Mouse (Mus musculus) cerebellum, postnatal 14 days (tissue): ENCODE measurements at regions not wholly inside any gene's neighbourhood (a gene's known extent, or its start where the extent isn't known, plus 50 kb on each side); places are given as distances from the start of the nearest gene placed in this dataset.

Experiments used
- DNase-seq, 2 experiments: peaks; one replicate each; pipeline ENCODE4 v3.0.0; 2021; ENCODE audit warnings: mixed read lengths in 2 of 2

DNA sequence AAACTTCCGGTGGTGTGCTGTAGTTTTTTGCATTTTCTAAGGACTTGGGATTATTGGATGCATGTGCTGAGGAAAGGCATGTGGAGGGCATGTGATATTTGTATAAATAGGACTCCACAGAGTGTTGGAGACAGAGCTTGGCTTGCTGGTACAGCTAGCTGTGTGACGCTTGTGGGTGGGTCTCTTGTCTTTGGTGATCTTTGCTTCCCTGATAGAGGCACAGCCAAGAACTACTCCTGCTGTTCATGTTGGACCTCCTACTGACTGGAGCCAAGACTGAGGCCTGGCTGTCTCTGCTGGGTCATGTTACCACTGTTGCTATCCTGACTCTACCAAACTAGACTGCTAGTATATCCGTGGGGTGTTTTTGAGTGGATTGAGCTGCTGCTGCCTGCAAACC lies 103.1 kb upstream of the Syndig1 start:
- DNase-seq, result no peak

DNA sequence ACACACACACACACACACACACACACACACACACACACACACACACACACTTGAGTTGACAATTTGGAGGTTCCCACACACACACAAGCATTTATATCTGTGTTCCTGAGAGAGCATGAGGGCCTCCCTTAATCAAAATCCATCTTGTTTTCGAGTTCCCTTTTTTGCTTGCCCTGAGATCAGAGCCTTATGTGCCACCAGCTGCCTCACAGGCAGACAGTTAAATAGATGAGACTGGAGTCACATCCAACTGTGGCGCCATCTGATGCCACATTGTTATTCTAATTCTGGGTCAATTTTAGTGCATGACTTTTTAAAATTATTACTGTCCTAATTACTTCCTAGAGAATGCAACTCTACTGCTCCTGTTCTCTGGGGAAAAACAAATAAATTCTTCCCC lies 91.2 kb upstream of the Syndig1 start:
- DNase-seq, result peak; percentile 64 to 75

DNA sequence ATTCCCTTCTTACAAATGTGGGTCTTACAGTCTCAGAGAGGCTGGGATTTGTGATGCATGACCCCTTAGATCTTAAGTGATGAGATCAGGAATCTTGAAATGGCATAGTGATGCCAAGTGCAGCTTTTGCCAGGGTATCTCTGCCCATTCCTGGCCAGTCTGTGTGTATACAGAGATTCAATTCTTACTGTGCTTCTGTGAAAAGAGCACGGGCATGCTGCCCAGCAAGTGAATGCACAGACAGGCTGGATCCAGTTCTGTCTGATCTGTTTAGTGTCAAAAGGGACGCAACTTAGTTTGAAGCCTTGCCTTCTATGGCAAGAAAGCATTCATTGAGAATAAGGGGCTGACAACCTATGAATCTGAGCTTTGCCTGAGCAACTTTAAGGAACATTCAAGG lies 89.1 kb upstream of the Syndig1 start:
- peak; percentile 88 to 93 for DNase-seq

DNA sequence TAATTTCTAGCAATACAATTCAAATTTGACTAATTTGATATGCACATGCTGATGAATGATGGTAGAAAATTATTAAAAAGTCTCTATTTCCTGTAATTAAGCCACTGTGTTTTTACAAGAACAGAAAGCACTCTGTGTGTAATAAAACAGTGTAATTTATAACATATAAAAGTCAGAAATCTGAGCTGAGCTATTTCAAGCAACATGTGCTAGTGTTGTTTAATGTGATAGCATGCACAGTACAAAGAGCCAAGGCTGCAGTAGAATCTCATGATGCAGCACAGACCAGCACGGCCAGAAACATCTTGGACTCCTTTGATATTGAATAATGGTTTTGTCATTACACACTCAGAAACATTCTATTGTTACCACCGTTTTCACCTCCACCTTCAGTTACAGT lies 86.3 kb upstream of the Syndig1 start:
- no peak for DNase-seq

DNA sequence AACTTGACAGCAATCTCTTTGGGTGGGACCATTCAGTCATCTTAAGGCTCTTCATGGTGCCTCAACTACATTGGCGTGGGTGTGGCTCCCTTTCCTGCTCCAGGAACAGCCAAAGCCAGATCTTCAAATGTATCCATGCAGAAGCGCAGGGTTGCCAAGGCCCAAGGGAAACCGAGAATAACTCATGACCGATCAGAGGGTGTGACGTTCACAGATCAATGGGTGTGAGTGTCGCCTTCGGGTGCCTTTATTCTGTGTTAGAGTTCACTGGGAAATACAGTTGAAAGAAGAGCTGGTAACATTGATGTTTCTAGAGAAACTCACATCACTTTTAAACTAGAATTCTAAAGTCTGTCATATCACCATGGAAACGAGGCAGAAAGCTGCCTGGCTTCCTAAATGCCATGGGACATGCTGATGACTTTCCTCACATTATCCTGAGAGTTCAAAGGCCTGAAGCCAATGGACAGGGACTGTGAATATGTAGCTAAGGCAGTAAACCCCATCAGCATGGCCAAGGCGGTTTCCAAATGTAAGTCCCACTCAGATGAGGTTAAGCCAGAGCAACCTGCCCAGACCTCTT lies 80.7 kb upstream of the Syndig1 start:
- DNase-seq, result no peak

DNA sequence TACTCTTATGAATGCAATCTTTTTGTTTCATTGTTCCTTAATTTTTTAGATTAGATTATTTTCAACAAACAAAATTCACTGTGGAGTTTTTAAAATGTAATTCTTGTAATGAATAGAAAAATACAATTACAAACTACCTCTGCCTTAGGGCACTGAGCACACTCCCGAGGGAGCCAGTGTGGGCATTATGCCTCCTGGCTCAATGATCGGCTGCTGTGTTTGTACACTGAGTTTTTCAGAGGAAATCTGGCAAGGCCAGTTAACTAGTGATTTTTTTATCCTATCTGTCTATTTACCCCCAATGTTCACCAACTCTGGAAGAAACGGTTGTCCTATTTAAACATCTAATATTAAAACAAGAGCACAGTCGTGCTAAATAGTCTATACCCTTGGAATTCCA lies 69.9 kb upstream of the Syndig1 start:
- DNase-seq, result peak; percentile 28 to 34

DNA sequence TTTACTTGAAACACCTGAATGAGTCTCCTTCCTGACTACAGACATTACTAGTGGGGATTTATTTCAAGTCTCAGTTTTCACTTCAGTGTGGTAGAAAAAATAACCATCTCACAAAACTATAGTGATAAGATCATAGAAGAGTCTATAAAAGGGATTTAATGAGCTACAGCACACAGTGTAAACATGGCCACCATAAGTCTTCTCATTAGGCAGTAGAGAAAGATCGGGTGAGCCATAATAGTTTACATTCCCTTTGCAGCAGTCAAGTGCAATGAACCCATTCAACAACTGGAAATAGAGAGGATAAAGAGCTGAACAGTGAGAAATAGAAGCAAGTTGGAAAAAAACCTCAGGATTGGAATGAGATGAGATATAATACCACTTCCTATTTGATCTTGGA lies 65.1 kb upstream of the Syndig1 start:
- no peak for DNase-seq

DNA sequence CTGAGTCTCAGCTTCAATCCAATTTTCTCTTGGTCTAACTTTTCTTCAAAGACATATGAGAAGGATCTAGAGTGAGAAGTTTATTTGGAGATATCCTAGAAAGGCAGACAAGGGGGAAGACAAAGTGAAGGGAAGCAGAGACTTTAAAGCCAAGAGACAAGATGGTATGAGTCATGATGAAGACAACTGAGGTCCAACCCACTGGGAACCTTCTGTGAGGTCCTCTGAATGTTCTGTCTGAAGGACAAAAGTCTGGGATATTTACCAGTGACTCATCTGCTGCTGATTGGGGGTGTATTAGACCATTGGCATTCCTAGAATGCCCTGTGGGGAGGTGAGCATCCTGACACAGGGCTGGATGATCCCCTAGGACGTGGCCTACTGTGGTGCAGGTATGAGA lies 61.0 kb upstream of the Syndig1 start:
- no peak for DNase-seq

DNA sequence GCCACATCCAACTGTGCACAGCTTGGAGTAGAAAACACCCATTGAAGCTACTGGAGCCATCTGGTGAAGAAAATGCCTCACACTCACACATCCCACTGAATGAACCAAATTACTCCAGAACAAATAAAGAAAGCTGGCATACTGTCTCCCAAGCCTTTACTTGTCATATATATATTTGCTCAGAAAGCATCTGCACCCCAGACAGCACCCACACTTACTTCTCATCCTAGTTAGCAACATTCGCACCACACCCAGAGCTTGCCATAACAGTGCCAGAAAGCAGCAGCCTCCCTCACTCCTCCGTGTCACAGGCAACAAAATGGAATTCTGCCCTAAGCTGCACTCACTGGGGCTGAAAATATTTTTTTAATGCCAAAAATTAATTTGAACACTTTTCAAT lies 60.5 kb upstream of the Syndig1 start:
- no peak for DNase-seq

DNA sequence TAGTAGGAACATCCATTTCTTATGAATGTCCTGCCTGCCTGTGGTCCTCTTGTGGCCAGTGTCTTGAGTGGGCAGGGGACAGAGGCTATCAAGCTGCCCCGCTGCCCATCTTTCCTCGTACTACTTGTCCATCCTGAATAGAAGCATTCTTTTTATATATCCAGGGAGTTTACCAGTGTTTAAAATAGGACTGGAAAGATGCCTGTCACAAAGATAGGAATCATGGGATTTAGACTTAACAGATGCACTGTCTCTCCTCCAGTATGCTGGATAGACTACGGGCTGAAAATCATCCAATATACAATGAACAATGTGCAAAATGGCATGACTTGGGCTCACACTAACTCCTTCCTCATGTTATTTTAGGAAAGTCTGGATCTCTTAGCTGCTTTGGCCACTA lies 51.7 kb upstream of the Syndig1 start:
- DNase-seq, result no peak
